Mouse (Mus musculus): ENCODE results near the gene Abcc2. TPM values are rescaled to one million over a fixed set of nuclear protein-coding genes. Genes with fewer than 3 reads are reported as not detected.

Abcc2 gene
- total RNA-seq, 2 experiments from 2014 or later, result 0.05 TPM

- DNase-seq (ENCODE audit: low spot score in 2 of 2), result no peak
These were observed 4.7 kb upstream of the Abcc2 start for GRCm38 (mm10) chr19:43777308-43777707.

- DNase-seq (ENCODE audit: low spot score in 2 of 2), result no peak
These were observed 1.6 kb upstream of the Abcc2 start for GRCm38 (mm10) chr19:43780391-43780790.

GRCm38 (mm10) chr19:43784761-43785160 is 2.8 kb downstream of the Abcc2 start:
- no peak for DNase-seq (ENCODE audit: low spot score in 2 of 2)

GRCm38 (mm10) chr19:43786249-43787026 is 4.4 kb downstream of the Abcc2 start:
- DNase-seq (ENCODE audit: low spot score in 2 of 2), result no peak

- DNase-seq (ENCODE audit: low spot score in 2 of 2), result no peak
These were observed 7.8 kb downstream of the Abcc2 start for GRCm38 (mm10) chr19:43789817-43790216.

- DNase-seq (ENCODE audit: low spot score in 2 of 2), result no peak
These were observed 10.5 kb downstream of the Abcc2 start for GRCm38 (mm10) chr19:43792537-43792936.

GRCm38 (mm10) chr19:43793951-43794350 is 12.0 kb downstream of the Abcc2 start:
- no peak for DNase-seq (ENCODE audit: low spot score in 2 of 2)

- no peak for DNase-seq (ENCODE audit: low spot score in 2 of 2)
These were observed 13.5 kb downstream of the Abcc2 start for GRCm38 (mm10) chr19:43795511-43795910.

- no peak for DNase-seq (ENCODE audit: low spot score in 2 of 2)
These were observed 15.2 kb downstream of the Abcc2 start for GRCm38 (mm10) chr19:43797216-43797615.

- no peak for DNase-seq (ENCODE audit: low spot score in 2 of 2)
These were observed 19.5 kb downstream of the Abcc2 start for GRCm38 (mm10) chr19:43801427-43802051.

- DNase-seq (ENCODE audit: low spot score in 2 of 2), result no peak
These were observed 21.9 kb downstream of the Abcc2 start for GRCm38 (mm10) chr19:43803866-43804265.

- DNase-seq (ENCODE audit: low spot score in 2 of 2), result no peak
These were observed 27.3 kb downstream of the Abcc2 start for GRCm38 (mm10) chr19:43809331-43809730.

- DNase-seq (ENCODE audit: low spot score in 2 of 2), result no peak
These were observed 29.4 kb downstream of the Abcc2 start for GRCm38 (mm10) chr19:43811419-43811818.

GRCm38 (mm10) chr19:43813315-43813714 is 31.3 kb downstream of the Abcc2 start:
- DNase-seq (ENCODE audit: low spot score in 2 of 2), result no peak

- DNase-seq (ENCODE audit: low spot score in 2 of 2), result peak; percentile 24 to 56
These were observed 33.8 kb downstream of the Abcc2 start for GRCm38 (mm10) chr19:43815661-43816414.

GRCm38 (mm10) chr19:43826855-43827254 is 44.9 kb downstream of the Abcc2 start:
- no peak for DNase-seq (ENCODE audit: low spot score in 2 of 2)

- peak; percentile 63 to 71 for DNase-seq (ENCODE audit: low spot score in 2 of 2)
These were observed 50.6 kb downstream of the Abcc2 start for GRCm38 (mm10) chr19:43832425-43833069.

- DNase-seq (ENCODE audit: low spot score in 2 of 2), result no peak
These were observed 61.2 kb downstream of the Abcc2 start for GRCm38 (mm10) chr19:43843184-43843583.

GRCm38 (mm10) chr19:43845331-43845908 is 63.4 kb downstream of the Abcc2 start:
- DNase-seq (ENCODE audit: low spot score in 2 of 2), result no peak

GRCm38 (mm10) chr19:43847056-43847455 is 65.1 kb downstream of the Abcc2 start:
- DNase-seq (ENCODE audit: low spot score in 2 of 2), result no peak

GRCm38 (mm10) chr19:43847966-43848365 is 66.0 kb downstream of the Abcc2 start:
- no peak for DNase-seq (ENCODE audit: low spot score in 2 of 2)

Data from left cerebral cortex, adult 18-20 months (tissue).